Mouse (Mus musculus) MEL (cell line): ENCODE results near the gene Cpeb3. TPM values are rescaled to one million over a fixed set of nuclear protein-coding genes. Genes with fewer than 3 reads are reported as not detected.
A peak's percentile ranks its signal among the peaks of the same experiment; 100 is the strongest.

ENCODE experiments used
- DNase-seq: peaks from one replicate; pipeline ENCODE4 v3.0.0; 2011; ENCODE audit warnings: low read depth, low spot score
- H3K27ac ChIP-seq: 2 replicates; pipeline ENCODE4 v1.5.1; 2012; ENCODE audit warnings: low read depth, mild to moderate bottlenecking, control low read depth, low read length, moderate library complexity; ENCODE audit not compliant: control insufficient read depth
- H3K27me3 ChIP-seq, 2 experiments: fragments of 150-350 bp in 1 of 2; sonication (generic) in 1 of 2; 2 replicates each; pipeline ENCODE4 v1.6.1; 2012; ENCODE audit warnings: low read length in 2 of 2, mild to moderate bottlenecking in 2 of 2, improper control_type of control experiment in 1 of 2, moderate library complexity in 1 of 2; ENCODE audit not compliant: insufficient read depth in 2 of 2, control insufficient read depth in 1 of 2
- H3K36me3 ChIP-seq, 2 experiments: 2 replicates each; pipeline ENCODE4 v1.6.1; 2012 to 2014; ENCODE audit warnings: low read length in 2 of 2, improper control_type of control experiment in 1 of 2, inconsistent platforms in 1 of 2, mild to moderate bottlenecking in 1 of 2; ENCODE audit not compliant: insufficient read depth in 2 of 2, control insufficient read depth in 1 of 2
- H3K4me1 ChIP-seq, 2 experiments: fragments of 150-350 bp in 1 of 2; sonication (generic) in 1 of 2; 2 replicates each; pipeline ENCODE4 v1.6.1; 2012; ENCODE audit warnings: low read length in 2 of 2, improper control_type of control experiment in 1 of 2, mild to moderate bottlenecking in 1 of 2; ENCODE audit not compliant: insufficient read depth in 2 of 2, control insufficient read depth in 1 of 2
- H3K4me3 ChIP-seq, 2 experiments: fragments of 150-350 bp in 1 of 2; sonication (generic) in 1 of 2; 2 replicates each; pipeline ENCODE4 v1.5.1; 2012; ENCODE audit warnings: low read depth in 2 of 2, low read length in 2 of 2, mild to moderate bottlenecking in 2 of 2, moderate library complexity in 2 of 2, control low read depth in 1 of 2, improper control_type of control experiment in 1 of 2; ENCODE audit not compliant: control insufficient read depth in 1 of 2, insufficient read depth in 1 of 2
- H3K79me2 ChIP-seq: 2 replicates; pipeline ENCODE4 v1.6.1; 2012; ENCODE audit warnings: mild to moderate bottlenecking, low read length, moderate library complexity; ENCODE audit not compliant: control insufficient read depth, poor library complexity, insufficient read depth
- H3K9ac ChIP-seq: 2 replicates; pipeline ENCODE4 v1.6.1; 2012; ENCODE audit warnings: low read depth, mild to moderate bottlenecking, control low read depth, low read length, moderate library complexity; ENCODE audit not compliant: control insufficient read depth, poor library complexity, severe bottlenecking
- H3K9me3 ChIP-seq: fragments of 150-350 bp; sonication (generic); replicated peaks from 2 replicates; pipeline ENCODE4 v1.6.1; 2012; ENCODE audit warnings: mild to moderate bottlenecking, low read length, improper control_type of control experiment, moderate library complexity; ENCODE audit not compliant: insufficient read depth
- BHLHE40 ChIP-seq: IDR thresholded peaks from 2 replicates; pipeline ENCODE4 v1.6.1; 2012; ENCODE audit warnings: low read depth, mild to moderate bottlenecking, inconsistent platforms, low read length, improper control_type of control experiment, borderline replicate concordance
- CTCF ChIP-seq, 3 experiments: IDR thresholded peaks in 2 of 3; conservative IDR thresholded peaks in 1 of 3; 2 replicates each; pipeline ENCODE4 v1.5.1; 2011 to 2012; ENCODE audit warnings: low read length in 3 of 3, low read depth in 2 of 3, mild to moderate bottlenecking in 2 of 3, improper control_type of control experiment in 1 of 3, inconsistent platforms in 1 of 3, mixed read lengths in 1 of 3, moderate library complexity in 1 of 3; ENCODE audit not compliant: control insufficient read depth in 1 of 3, insufficient read depth in 1 of 3, poor library complexity in 1 of 3, severe bottlenecking in 1 of 3
- E2F4 ChIP-seq: IDR thresholded peaks from 2 replicates; pipeline ENCODE4 v1.6.1; 2011; ENCODE audit warnings: low read depth, low read length, improper control_type of control experiment, borderline replicate concordance
- EP300 ChIP-seq, 2 experiments: IDR thresholded peaks; 2 replicates each; pipeline ENCODE4 v1.6.1; 2011; ENCODE audit warnings: improper control_type of control experiment in 2 of 2, low read length in 2 of 2, low read depth in 1 of 2, mild to moderate bottlenecking in 1 of 2
- JUND ChIP-seq: IDR thresholded peaks from 2 replicates; pipeline ENCODE4 v1.6.1; 2011; ENCODE audit warnings: low read depth, mild to moderate bottlenecking, improper control_type of control experiment, low read length
- KAT2A ChIP-seq: conservative IDR thresholded peaks from 2 replicates; pipeline ENCODE4 v1.6.1; 2012; ENCODE audit warnings: low read depth, low read length, improper control_type of control experiment, inconsistent platforms
- MAFK ChIP-seq: IDR thresholded peaks from 2 replicates; pipeline ENCODE4 v1.6.1; 2011; ENCODE audit warnings: low read depth, mild to moderate bottlenecking, low read length, improper control_type of control experiment, borderline replicate concordance
- MAX ChIP-seq: IDR thresholded peaks from 2 replicates; pipeline ENCODE4 v1.6.1; 2011; ENCODE audit warnings: low read length, improper control_type of control experiment
- MAZ ChIP-seq: IDR thresholded peaks from 2 replicates; pipeline ENCODE4 v1.6.1; 2012; ENCODE audit warnings: low read depth, mild to moderate bottlenecking, inconsistent platforms, low read length, improper control_type of control experiment
- MEF2A ChIP-seq: IDR thresholded peaks from 2 replicates; pipeline ENCODE4 v1.6.1; 2014; ENCODE audit warnings: low read depth, mild to moderate bottlenecking, inconsistent platforms, low read length, improper control_type of control experiment; ENCODE audit not compliant: poor library complexity, insufficient replicate concordance, severe bottlenecking; ENCODE audit errors: extremely low read depth
- MXI1 ChIP-seq: IDR thresholded peaks from 2 replicates; pipeline ENCODE4 v1.6.1; 2011; ENCODE audit warnings: mild to moderate bottlenecking, low read depth, low read length, improper control_type of control experiment
- NRF1 ChIP-seq: IDR thresholded peaks from 2 replicates; pipeline ENCODE4 v1.6.1; 2014; ENCODE audit warnings: low read depth, mild to moderate bottlenecking, inconsistent platforms, low read length, improper control_type of control experiment, moderate library complexity; ENCODE audit not compliant: poor library complexity, insufficient read depth, severe bottlenecking
- POLR2AphosphoS2 ChIP-seq: IDR thresholded peaks from 2 replicates; pipeline ENCODE4 v1.6.1; 2011; ENCODE audit warnings: low read length, improper control_type of control experiment
- RAD21 ChIP-seq: IDR thresholded peaks from 2 replicates; pipeline ENCODE4 v1.6.1; 2011; ENCODE audit warnings: mild to moderate bottlenecking, low read depth, low read length, improper control_type of control experiment
- SIN3A ChIP-seq: IDR thresholded peaks from 2 replicates; pipeline ENCODE4 v1.6.1; 2012; ENCODE audit warnings: low read length, improper control_type of control experiment, inconsistent platforms
- SMC3 ChIP-seq: IDR thresholded peaks from 2 replicates; pipeline ENCODE4 v1.6.1; 2011; ENCODE audit warnings: low read depth, low read length, improper control_type of control experiment
- TBP ChIP-seq: IDR thresholded peaks from 2 replicates; pipeline ENCODE4 v1.8.0; 2011; ENCODE audit warnings: low read depth, low read length, improper control_type of control experiment
- TCF12 ChIP-seq: IDR thresholded peaks from 2 replicates; pipeline ENCODE4 v1.6.1; 2014; ENCODE audit warnings: low read depth, mild to moderate bottlenecking, inconsistent platforms, low read length, improper control_type of control experiment, moderate library complexity
- UBTF ChIP-seq: IDR thresholded peaks from 2 replicates; pipeline ENCODE4 v1.6.1; 2012; ENCODE audit warnings: low read depth, mild to moderate bottlenecking, inconsistent platforms, low read length, improper control_type of control experiment, moderate library complexity, borderline replicate concordance; ENCODE audit not compliant: insufficient read depth
- USF1 ChIP-seq: IDR thresholded peaks from 2 replicates; pipeline ENCODE4 v1.6.1; 2014; ENCODE audit warnings: low read depth, mild to moderate bottlenecking, inconsistent platforms, low read length, improper control_type of control experiment, moderate library complexity
- ZMIZ1 ChIP-seq: IDR thresholded peaks from 2 replicates; pipeline ENCODE4 v1.6.1; 2012; ENCODE audit warnings: low read depth, mild to moderate bottlenecking, inconsistent platforms, low read length, improper control_type of control experiment, moderate library complexity
- polyA plus RNA-seq, 2 experiments: library from polyadenylated mRNA; stranded (reverse) in 1 of 2; unstranded in 1 of 2; fragments of >175 nt in 1 of 2; fragments of >200 nt in 1 of 2; gene quantifications; 2 replicates each; pipeline versions ENCODE4 v1.2.1 to v1.2.4; 2012; ENCODE audit warnings: low replicate concordance in 2 of 2, low read depth in 1 of 2; ENCODE audit not compliant: insufficient read length in 2 of 2, insufficient read depth in 1 of 2, missing spikeins in 1 of 2
- total RNA-seq: library from RNA; depleted of rRNA; stranded (reverse); fragments of 300-350 nt; gene quantifications from 2 replicates; pipeline ENCODE4 v1.2.3, GENCODE M21; 2012

The Cpeb3 gene
- total and polyA plus RNA-seq, 3 experiments: 0.35 to 0.93 TPM; not detected in 1

- no peak for DNase-seq
- Histone ChIP-seq H3K27ac (no peak overlapping the region), H3K79me2 (no peaks in the 10 kb centered on the region), H3K9ac (no peak overlapping the region), H3K9me3 (no peaks in the 10 kb centered on the region), H3K36me3 (no peaks in the 10 kb centered on the region), H3K27me3 (no peaks in the 10 kb centered on the region), H3K4me3 (no peak overlapping the region), H3K4me1 (no peaks in the 10 kb centered on the region)
- TF ChIP-seq CTCF (IDR thresholded peaks at IDR 0.05 in 2 of 3, conservative IDR thresholded peaks at IDR 0.05 in 1 of 3; ENCODE audit: control insufficient read depth in 1 of 3, insufficient read depth in 1 of 3, low read depth in 2 of 3, low read length in 3 of 3, poor library complexity in 1 of 3, severe bottlenecking in 1 of 3) (peak; percentile 28 to 42 (median 28); a peak in 5 of 6 replicates), USF1 (no peak)
These were observed 112.6 kb downstream of the Cpeb3 start for GRCm38 (mm10) chr19:37095666-37096330.

- Histone ChIP-seq H3K27ac (no peak overlapping the region), H3K27me3 (no peaks in the 10 kb centered on the region), H3K4me1 (peaks cover 0 to 4% of the 10 kb centered on the region in 2 experiments; a peak in 1 of 4 replicates), H3K36me3 (peaks cover 0 to 3% of the 10 kb centered on the region in 2 experiments; a peak in 2 of 4 replicates), H3K4me3 (no peak overlapping the region), H3K79me2 (no peaks in the 10 kb centered on the region), H3K9ac (no peak overlapping the region), H3K9me3 (no peaks in the 10 kb centered on the region)
- TF ChIP-seq UBTF (no peak), EP300 (IDR thresholded peaks at IDR 0.05; ENCODE audit: low read depth in 1 of 2, low read length in 2 of 2) (no peak), KAT2A (no peak), MAZ (no peak), ZMIZ1 (no peak), E2F4 (no peak), MAFK (no peak), JUND (no peak), MXI1 (no peak), MAX (no peak), POLR2AphosphoS2 (no peak), SIN3A (no peak), BHLHE40 (no peak), TCF12 (no peak), RAD21 (no peak), TBP (no peak), MEF2A (no peak), SMC3 (no peak), NRF1 (no peak)
- no peak for DNase-seq
These were observed 115.2 kb downstream of the Cpeb3 start for GRCm38 (mm10) chr19:37093181-37093580.
